Mouse (Mus musculus) liver, adult (tissue): ENCODE data around the gene Ooep.
"Not testable (repeated sequence)": the region's sequence is repeated elsewhere in the genome, so short reads cannot be mapped to it uniquely, and the experiment has no call there.

Source experiments
- GATA4 ChIP-seq: IDR thresholded peaks from 2 replicates; pipeline ENCODE4 v1.6.1; 2014; ENCODE audit warnings: mild to moderate bottlenecking, low read length; ENCODE audit not compliant: insufficient replicate concordance

Gene Ooep

GRCm38 (mm10) chr9:78372827-78373504, 5.6 kb downstream of the Ooep start:
- no peak for TF ChIP-seq GATA4

- no peak for TF ChIP-seq GATA4
Measured at GRCm38 (mm10) chr9:78371441-78371840, 7.1 kb downstream of the Ooep start.

GRCm38 (mm10) chr9:78369786-78370185, 8.7 kb downstream of the Ooep start:
- no peak for TF ChIP-seq GATA4

- TF ChIP-seq GATA4: no peak
Measured at GRCm38 (mm10) chr9:78369349-78369748, 9.2 kb downstream of the Ooep start.

- TF ChIP-seq GATA4: no peak
Measured at GRCm38 (mm10) chr9:78368671-78369293, 9.7 kb downstream of the Ooep start.

- not testable (repeated sequence) for TF ChIP-seq GATA4
Measured at GRCm38 (mm10) chr9:78367959-78368358, 10.6 kb downstream of the Ooep start, which contains the start of gene Dppa5a. Gene Dppa5a, minus strand, starts transcription at chr9:78368177.

GRCm38 (mm10) chr9:78365850-78366544, 12.5 kb downstream of the Ooep start:
- no peak for TF ChIP-seq GATA4

GRCm38 (mm10) chr9:78364701-78365100, 13.8 kb downstream of the Ooep start:
- no peak for TF ChIP-seq GATA4

- no peak for TF ChIP-seq GATA4
Measured at GRCm38 (mm10) chr9:78363374-78363773, 15.2 kb downstream of the Ooep start.

- no peak for TF ChIP-seq GATA4
Measured at GRCm38 (mm10) chr9:78360484-78360872, 18.0 kb downstream of the Ooep start.

GRCm38 (mm10) chr9:78359750-78360483, 18.6 kb downstream of the Ooep start:
- no peak for TF ChIP-seq GATA4

- TF ChIP-seq GATA4: no peak
Measured at GRCm38 (mm10) chr9:78358053-78358452, 20.5 kb downstream of the Ooep start.

- TF ChIP-seq GATA4: no peak
Measured at GRCm38 (mm10) chr9:78355611-78356010, 22.9 kb downstream of the Ooep start, which contains the start of gene Gsta2. Gene Gsta2, minus strand, starts transcription at chr9:78355788.

- no peak for TF ChIP-seq GATA4
Measured at GRCm38 (mm10) chr9:78354665-78355578, 23.6 kb downstream of the Ooep start.

- TF ChIP-seq GATA4: no peak
Measured at GRCm38 (mm10) chr9:78351504-78352220, 26.9 kb downstream of the Ooep start.
